Mouse (Mus musculus) G1E (cell line): ENCODE measurements at regions not wholly inside any gene's neighbourhood (a gene's known extent, or its start where the extent isn't known, plus 50 kb on each side); places are given as distances from the start of the nearest gene placed in this dataset.

Experiments used
- ATAC-seq: 2 replicates; pipeline ENCODE4 v1.8.0; 2016; ENCODE audit warnings: mild to moderate bottlenecking; ENCODE audit not compliant: insufficient number of reproducible peaks, poor library complexity, low FRiP score, severe bottlenecking; ENCODE audit errors: extremely low read depth
- DNase-seq: peaks from one replicate; pipeline ENCODE4 v3.0.0; 2012; ENCODE audit warnings: low spot score
- H3K27me3 ChIP-seq: 2 replicates; pipeline ENCODE4 v1.6.1; 2012; ENCODE audit warnings: mild to moderate bottlenecking, low read length, inconsistent platforms; ENCODE audit not compliant: insufficient read depth
- H3K36me3 ChIP-seq: replicated peaks from 2 replicates; pipeline ENCODE3; 2012; ENCODE audit warnings: mild to moderate bottlenecking, inconsistent platforms
- H3K4me1 ChIP-seq: 2 replicates; pipeline ENCODE4 v1.6.1; 2012; ENCODE audit warnings: low read depth, low read length, inconsistent platforms, mixed read lengths; ENCODE audit not compliant: insufficient read depth
- H3K4me3 ChIP-seq: 2 replicates; pipeline ENCODE4 v1.5.1; 2012; ENCODE audit warnings: low read depth, mild to moderate bottlenecking, inconsistent platforms, low read length, moderate library complexity, mixed read lengths
- H3K9me3 ChIP-seq: replicated peaks from 2 replicates; pipeline ENCODE4 v1.6.1; 2012; ENCODE audit warnings: inconsistent platforms
- CTCF ChIP-seq: IDR thresholded peaks from 2 replicates; pipeline ENCODE4 v1.5.1; 2012; ENCODE audit warnings: low read depth, low read length, inconsistent platforms, mixed read lengths
- GATA1 ChIP-seq: IDR thresholded peaks from 2 replicates; pipeline ENCODE4 v1.6.1; 2012; ENCODE audit warnings: borderline replicate concordance, low read length, inconsistent platforms, mixed read lengths
- GATA2 ChIP-seq: IDR thresholded peaks from 2 replicates; pipeline ENCODE4 v1.6.1; 2012; ENCODE audit warnings: low read depth, low read length, inconsistent platforms, borderline replicate concordance
- POLR2AphosphoS5 ChIP-seq: IDR thresholded peaks from 2 replicates; pipeline ENCODE4 v1.6.1; 2012; ENCODE audit warnings: low read depth, low read length, inconsistent platforms; ENCODE audit not compliant: insufficient replicate concordance
- TAL1 ChIP-seq: conservative IDR thresholded peaks from 2 replicates; pipeline ENCODE4 v1.6.1; 2012; ENCODE audit warnings: low read depth, low read length, inconsistent platforms, mixed read lengths

DNA sequence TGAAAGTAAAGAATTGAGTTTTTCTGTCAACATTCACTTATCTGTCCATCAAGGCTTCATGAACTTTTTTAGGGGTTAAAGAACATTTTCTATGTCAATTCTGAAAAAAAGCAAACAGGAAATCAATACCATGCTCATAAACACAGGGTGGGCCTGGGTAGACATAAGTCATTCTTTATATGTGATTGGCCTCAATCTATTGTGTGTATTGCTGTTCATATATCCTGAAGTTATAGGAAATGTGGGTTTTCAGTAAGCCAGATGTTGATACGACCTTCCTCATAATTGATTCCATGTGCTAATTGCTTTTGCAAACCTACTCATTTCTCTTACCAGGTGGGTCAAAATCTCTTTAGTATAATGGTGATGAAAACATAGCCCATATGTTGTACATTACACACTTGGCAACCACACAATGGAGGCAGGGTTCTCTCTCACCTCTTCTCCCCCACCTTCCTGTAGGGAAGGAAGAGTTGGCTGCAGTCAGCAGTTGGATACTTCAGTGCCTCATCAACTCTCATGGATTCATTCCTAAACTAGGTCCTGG is 182.6 kb upstream of the Cd180 start:
- DNase-seq (no peak), ATAC-seq (no peak)
- no peaks in the 10 kb centered on the region for H3K9me3 ChIP-seq
- no peaks in the 10 kb centered on the region for H3K4me1 ChIP-seq
- no peak overlapping the region for H3K4me3 ChIP-seq
- no peaks in the 10 kb centered on the region for H3K27me3 ChIP-seq
- no peaks in the 10 kb centered on the region for H3K36me3 ChIP-seq
- no peak for TF ChIP-seq CTCF
- no peak for TF ChIP-seq POLR2AphosphoS5
- no peak for TF ChIP-seq TAL1
- no peak for TF ChIP-seq GATA1
- no peak for TF ChIP-seq GATA2

DNA sequence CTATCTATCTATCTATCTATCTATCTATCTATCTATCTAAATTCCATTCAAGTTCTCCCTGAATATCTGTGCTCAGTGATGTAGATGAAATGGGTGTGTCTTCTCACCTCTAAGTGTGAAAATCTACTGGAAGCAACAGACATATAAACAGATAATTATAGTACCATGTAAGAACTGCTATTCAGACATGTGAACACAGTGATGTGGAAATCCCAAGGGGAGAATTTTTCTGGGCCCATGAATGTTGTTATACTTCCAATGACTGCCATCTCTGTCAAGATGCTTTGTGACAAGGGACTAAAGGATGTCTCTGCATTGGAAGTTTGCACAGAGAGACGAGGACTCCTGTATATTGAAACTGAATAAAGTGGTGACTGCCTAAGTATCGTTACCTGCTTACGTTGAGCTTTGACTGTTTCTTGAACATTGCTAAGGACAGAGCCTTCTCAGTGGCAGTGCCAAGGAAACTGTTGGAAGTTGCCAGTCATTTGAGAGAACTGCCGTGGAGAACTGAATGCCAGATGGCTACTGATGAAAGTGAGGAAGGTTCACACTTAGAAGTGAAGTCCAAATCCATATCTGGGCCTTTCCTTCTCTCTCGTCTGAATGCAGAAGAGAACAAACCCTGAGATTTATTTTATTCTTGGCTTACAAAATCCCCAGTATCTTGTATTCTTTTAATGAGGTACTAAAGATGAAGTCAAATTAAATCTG is 175.0 kb upstream of the Cd180 start:
- TF ChIP-seq TAL1 (no peak), GATA1 (no peak), CTCF (no peak), POLR2AphosphoS5 (no peak), GATA2 (no peak)
- DNase-seq (no peak), ATAC-seq (no peak)
- no peaks in the 10 kb centered on the region for H3K36me3 ChIP-seq
- H3K4me1 ChIP-seq = no peaks in the 10 kb centered on the region
- H3K9me3 ChIP-seq = no peaks in the 10 kb centered on the region
- no peaks in the 10 kb centered on the region for H3K27me3 ChIP-seq
- no peak overlapping the region for H3K4me3 ChIP-seq

DNA sequence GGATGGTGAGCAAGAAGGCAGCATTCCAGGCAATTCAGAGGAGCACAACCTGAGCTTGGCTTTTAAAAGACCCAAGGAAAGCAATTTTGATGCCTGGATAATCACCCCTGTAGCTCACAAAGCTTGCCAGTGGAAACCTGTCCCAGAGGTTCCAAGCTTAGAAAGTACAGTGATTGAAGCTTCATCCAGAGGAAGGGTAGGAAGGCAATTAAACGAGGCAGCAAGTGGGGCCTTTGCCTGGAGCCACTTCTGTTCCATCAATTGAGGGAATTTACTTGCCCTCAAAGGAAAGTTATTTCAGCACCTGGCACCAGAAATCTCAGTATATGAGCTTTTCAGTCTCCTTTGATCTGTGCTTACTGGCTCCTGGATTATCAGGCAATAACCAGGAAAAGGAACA is 171.9 kb upstream of the Cd180 start:
- Histone ChIP-seq H3K9me3 (no peaks in the 10 kb centered on the region), H3K36me3 (no peaks in the 10 kb centered on the region), H3K4me3 (no peak overlapping the region), H3K4me1 (no peaks in the 10 kb centered on the region), H3K27me3 (no peaks in the 10 kb centered on the region)
- TF ChIP-seq POLR2AphosphoS5 (no peak), TAL1 (no peak), GATA2 (no peak), CTCF (no peak), GATA1 (no peak)
- ATAC-seq (no peak), DNase-seq (no peak)

GRCm38 (mm10) chr13:102522080-102522479 is 171.3 kb upstream of the Cd180 start:
- Histone ChIP-seq H3K9me3 (no peaks in the 10 kb centered on the region), H3K27me3 (no peaks in the 10 kb centered on the region), H3K4me1 (no peaks in the 10 kb centered on the region), H3K36me3 (no peaks in the 10 kb centered on the region), H3K4me3 (no peak overlapping the region)
- ATAC-seq = no peak
- DNase-seq = no peak
- TF ChIP-seq CTCF (no peak), GATA1 (no peak), GATA2 (no peak), TAL1 (no peak), POLR2AphosphoS5 (no peak)

DNA sequence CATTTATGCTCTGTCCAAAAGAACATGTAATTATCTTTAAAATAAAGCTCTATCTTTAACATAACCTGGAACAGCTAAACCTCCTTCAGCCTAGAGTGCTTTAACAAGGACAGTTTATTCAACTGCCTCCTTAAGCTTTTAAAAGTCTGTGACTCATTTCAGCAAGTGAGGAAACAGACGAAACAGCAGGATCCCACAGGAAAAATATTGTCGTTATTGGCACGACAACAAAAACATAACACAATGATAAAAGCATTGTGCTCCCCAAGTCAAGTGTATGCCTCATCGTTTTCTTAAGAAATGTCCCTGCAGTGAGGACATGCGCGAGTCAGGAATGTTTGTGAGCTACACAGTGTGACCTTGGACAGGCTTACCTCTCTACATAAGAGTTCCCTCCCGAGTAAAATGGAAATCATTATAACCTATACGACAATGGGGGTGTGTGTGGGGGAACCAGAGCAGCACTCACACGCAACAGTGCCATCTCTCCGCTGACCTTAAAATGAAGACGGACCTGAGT is 166.7 kb upstream of the Cd180 start:
- no peak for ATAC-seq
- H3K36me3 ChIP-seq = no peaks in the 10 kb centered on the region

DNA sequence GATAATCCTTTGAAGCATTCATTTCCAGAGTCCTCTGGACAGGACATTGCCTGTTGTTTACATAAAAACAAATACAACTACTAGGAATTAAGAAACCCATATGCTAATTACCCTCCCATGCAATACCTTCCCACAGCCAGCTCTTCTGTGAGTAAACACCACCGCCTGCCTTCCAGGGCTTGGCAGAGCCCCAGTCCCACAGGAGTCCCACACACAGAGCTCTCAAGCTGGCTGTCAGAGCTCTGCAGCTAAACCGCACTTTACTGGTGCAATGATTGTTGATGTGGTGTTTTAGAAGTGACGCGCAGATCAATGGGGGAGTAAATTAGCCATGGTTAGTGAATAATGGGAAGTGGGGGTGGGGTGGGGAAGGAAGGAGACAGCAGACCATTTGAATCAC is 159.6 kb upstream of the Cd180 start:
- TF ChIP-seq POLR2AphosphoS5 = no peak
- no peak for TF ChIP-seq TAL1
- TF ChIP-seq GATA2 = no peak
- TF ChIP-seq CTCF = no peak
- TF ChIP-seq GATA1 = no peak
- H3K4me3 ChIP-seq = no peak overlapping the region
- no peaks in the 10 kb centered on the region for H3K27me3 ChIP-seq
- H3K9me3 ChIP-seq = no peaks in the 10 kb centered on the region
- no peaks in the 10 kb centered on the region for H3K4me1 ChIP-seq
- no peaks in the 10 kb centered on the region for H3K36me3 ChIP-seq
- DNase-seq = no peak
- ATAC-seq = no peak

More for the DNA sequence above, 166.7 kb upstream of the Cd180 start:
- Histone ChIP-seq H3K27me3 (no peaks in the 10 kb centered on the region), H3K4me1 (no peaks in the 10 kb centered on the region), H3K9me3 (no peaks in the 10 kb centered on the region), H3K4me3 (no peak overlapping the region)
- TF ChIP-seq TAL1 (no peak), CTCF (no peak), POLR2AphosphoS5 (no peak), GATA1 (no peak), GATA2 (no peak)
- no peak for DNase-seq
